Mouse (Mus musculus): ENCODE results near the gene Dzip1.

DNA sequence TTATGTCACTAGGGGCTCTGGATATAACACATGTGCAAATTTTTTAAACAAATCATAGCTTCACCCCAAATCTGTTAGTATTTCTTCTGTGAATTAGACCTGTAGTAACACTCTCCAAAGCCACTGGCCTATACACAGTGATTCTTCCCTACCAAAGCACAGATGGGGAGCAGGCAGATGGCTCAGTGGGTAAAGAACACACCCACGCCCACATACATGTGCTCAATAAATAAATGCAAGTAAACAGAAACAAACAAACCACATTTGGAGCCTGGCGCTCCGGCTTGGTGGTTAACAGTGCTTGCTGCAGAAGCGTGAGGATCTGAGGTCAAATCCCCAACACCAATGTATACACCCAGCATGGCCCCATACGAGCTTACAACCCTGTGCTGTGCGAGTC is 13.7 kb downstream of the Dzip1 start:
- TF ChIP-seq POLR2A (IDR thresholded peaks at IDR 0.05; ENCODE audit: borderline replicate concordance, low read depth, low read length) (no peak), CTCF (IDR thresholded peaks at IDR 0.05; ENCODE audit: low read depth, low read length) (no peak)

All from bone marrow macrophage, adult 2 months (primary cell).